ENCODE assay signal across 24 mouse cellular contexts in the genomic region with DNA sequence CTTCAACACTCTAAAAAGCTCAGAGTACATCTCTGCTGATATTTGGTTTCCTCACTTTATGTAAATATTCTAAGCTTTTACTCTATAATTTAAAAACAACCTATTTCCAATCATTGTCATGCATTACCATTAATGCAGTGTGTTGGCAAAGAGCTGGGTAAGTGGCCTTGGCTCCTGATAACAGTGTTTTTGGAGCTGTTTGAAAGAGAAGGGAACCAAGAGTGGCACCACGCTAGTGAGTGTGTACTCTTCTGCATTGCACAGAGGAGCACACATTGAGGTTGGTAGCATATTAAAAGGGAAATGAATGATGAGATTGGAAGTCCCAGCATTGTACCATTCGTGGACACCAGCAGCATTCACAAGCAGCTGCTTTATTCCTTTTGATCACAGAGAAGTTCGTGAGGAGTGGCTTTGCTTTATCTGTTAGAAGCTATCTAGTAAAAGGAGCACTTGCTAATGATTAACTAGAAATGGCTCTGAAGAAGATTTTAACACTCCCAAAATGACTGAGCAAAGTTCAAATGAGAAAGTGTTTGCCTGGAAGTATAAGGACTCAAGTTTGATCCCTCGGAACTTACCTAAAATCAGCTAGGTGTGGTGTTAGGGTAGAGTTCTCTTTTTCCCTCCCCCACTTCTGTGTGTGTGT.
DNase-seq lines count a peak whose midpoint lies in the region; TF ChIP-seq lines count a peak whose summit lies in the region.
"Had no signal": no experiment of that assay in that cellular context is flagged by ENCODE, and none has a peak within 500 bp of the region (broad histone marks: within the 10 kb centered on the region; RNA-seq: fewer than 3 reads in every experiment).

No protein-coding gene starts in this region.

- H3K9me3 ChIP-seq in midbrain, embryonic 10.5 days (replicated peaks) = no peaks in the 10 kb centered on the region; the same call in 1 of the 2 replicates
- H3K9me3 ChIP-seq in limb, embryonic 10.5 days (replicated peaks) = no peaks in the 10 kb centered on the region
- H3K9me3 ChIP-seq: embryonic facial prominence, embryonic 13.5 days; forebrain, embryonic 10.5 days; forebrain, embryonic 15.5 days; heart, embryonic 12.5 days; hindbrain, embryonic 13.5 days; kidney, embryonic 15.5 days had no signal

- no peak for TF ChIP-seq CTCF in small intestine, adult 2 months (IDR thresholded peaks at IDR 0.05; ENCODE audit: extremely low read depth, insufficient read length, insufficient replicate concordance, low read depth, low read length)

- no peaks in the 10 kb centered on the region for H3K36me3 ChIP-seq in small intestine, adult 2 months (ENCODE audit: control insufficient read depth, insufficient read depth, low read length)
- no peaks in the 10 kb centered on the region for H3K36me3 ChIP-seq in midbrain, embryonic 10.5 days
- no peaks in the 10 kb centered on the region for H3K36me3 ChIP-seq in limb, embryonic 10.5 days
- H3K36me3 ChIP-seq: embryonic facial prominence, embryonic 13.5 days; forebrain, embryonic 10.5 days; forebrain, embryonic 15.5 days; heart, embryonic 12.5 days; hindbrain, embryonic 13.5 days; kidney, embryonic 15.5 days had no signal

- no peak for TF ChIP-seq POLR2A in small intestine, adult 2 months (IDR thresholded peaks at IDR 0.05; ENCODE audit: low read depth, low read length)

- DNase-seq in adrenal gland, adult (ENCODE audit: inconsistent age in 2 of 2, low spot score in 1 of 2) = peak; percentile 14 to 68
- no peak for DNase-seq in adrenal gland, postnatal 4 days (ENCODE audit: low spot score in 2 of 2)
- DNase-seq in kidney, adult 9 months = peak; percentile 51
- no peak for DNase-seq in kidney, postnatal 4 days
- peak; percentile 43 to 47 for DNase-seq in adrenal gland, postnatal 36 days
- DNase-seq in midbrain, embryonic 10.5 days (ENCODE audit: low spot score) = no peak
- no peak for DNase-seq in limb, embryonic 10.5 days (ENCODE audit: low spot score)
- DNase-seq: cerebellum, adult 18-20 months; cerebellum, postnatal 10 days; heart, adult 2 months; heart, postnatal 4 days; kidney, postnatal 25 days; lung, adult 2 months; lung, postnatal 10 days; midbrain, embryonic 14.5 days had no signal

- H3K27me3 ChIP-seq in small intestine, adult 2 months (ENCODE audit: control insufficient read depth, insufficient read depth, low read length) = no peaks in the 10 kb centered on the region
- no peaks in the 10 kb centered on the region for H3K27me3 ChIP-seq in midbrain, embryonic 10.5 days (ENCODE audit: low read depth, poor library complexity, severe bottlenecking)
- H3K27me3 ChIP-seq in limb, embryonic 10.5 days (ENCODE audit: low read depth, poor library complexity, severe bottlenecking) = no peaks in the 10 kb centered on the region
- H3K27me3 ChIP-seq: CH12.LX; embryonic facial prominence, embryonic 13.5 days; forebrain, embryonic 15.5 days; heart, embryonic 12.5 days; hindbrain, embryonic 13.5 days; kidney, embryonic 15.5 days had no signal

- H3K4me1 ChIP-seq in small intestine, adult 2 months (ENCODE audit: control insufficient read depth, insufficient read depth, insufficient read length, low read length) = peaks cover 13% of the 10 kb centered on the region; the same call in 1 of the 2 replicates
- H3K4me1 ChIP-seq in midbrain, embryonic 10.5 days = 0 out of 2 replicates have a peak, but pooled peaks cover 2% of the 10 kb centered on the region
- no peaks in the 10 kb centered on the region for H3K4me1 ChIP-seq in limb, embryonic 10.5 days
- H3K4me1 ChIP-seq: embryonic facial prominence, embryonic 13.5 days; forebrain, embryonic 15.5 days; heart, embryonic 12.5 days; hindbrain, embryonic 13.5 days; kidney, embryonic 15.5 days had no signal

- peak overlapping the region; percentile 80 for H3K27ac ChIP-seq in small intestine, adult 2 months (ENCODE audit: insufficient read depth, low read depth, low read length)
- no peak overlapping the region for H3K27ac ChIP-seq in midbrain, embryonic 10.5 days (replicated peaks)
- no peak overlapping the region for H3K27ac ChIP-seq in limb, embryonic 10.5 days
- H3K27ac ChIP-seq: embryonic facial prominence, embryonic 13.5 days; forebrain, embryonic 10.5 days; forebrain, embryonic 15.5 days; heart, adult 2 months; hindbrain, embryonic 13.5 days; kidney, embryonic 15.5 days; macrophage had no signal

- no peak overlapping the region for H3K4me3 ChIP-seq in small intestine, adult 2 months (ENCODE audit: low read depth, low read length)
- no peak overlapping the region for H3K4me3 ChIP-seq in midbrain, embryonic 10.5 days
- H3K4me3 ChIP-seq in limb, embryonic 10.5 days = no peak overlapping the region
- H3K4me3 ChIP-seq: embryonic facial prominence, embryonic 13.5 days; forebrain, embryonic 10.5 days; forebrain, embryonic 15.5 days; heart, adult 2 months; heart, embryonic 12.5 days; hindbrain, embryonic 13.5 days; kidney, embryonic 15.5 days had no signal

- WGBS in small intestine, adult 2 months = 29% methylated on average over 4 of the region's 4 CpGs
- 89% methylated on average over 4 of the region's 4 CpGs for WGBS in midbrain, embryonic 10.5 days
- 85% methylated on average over 4 of the region's 4 CpGs for WGBS in limb, embryonic 10.5 days

Comparison
In these comparisons a context has a peak if more than half of its experiments do, and no peak if none do; other contexts are left out.
1. DNase-seq: peak in adrenal gland, adult (2 of 2), kidney, adult 9 months (single experiment) and adrenal gland, postnatal 36 days (2 of 2); none in adrenal gland, postnatal 4 days (0 of 2), kidney, postnatal 4 days (0 of 2), midbrain, embryonic 10.5 days (single experiment) and limb, embryonic 10.5 days (single experiment).